Mouse (Mus musculus) embryonic fibroblast, embryonic 13.5 days (primary cell): Measurements from ENCODE around the gene Gm20683.

ENCODE experiments used
- CTCF ChIP-seq: IDR thresholded peaks from 2 replicates; pipeline ENCODE4 v1.5.1; 2011; ENCODE audit warnings: mild to moderate bottlenecking, control low read depth, low read length, moderate library complexity, borderline replicate concordance; ENCODE audit not compliant: insufficient read depth
- POLR2A ChIP-seq: IDR thresholded peaks from 2 replicates; pipeline ENCODE4 v1.6.1; 2011; ENCODE audit warnings: low read depth, mild to moderate bottlenecking, control low read depth, low read length, moderate library complexity

DNA sequence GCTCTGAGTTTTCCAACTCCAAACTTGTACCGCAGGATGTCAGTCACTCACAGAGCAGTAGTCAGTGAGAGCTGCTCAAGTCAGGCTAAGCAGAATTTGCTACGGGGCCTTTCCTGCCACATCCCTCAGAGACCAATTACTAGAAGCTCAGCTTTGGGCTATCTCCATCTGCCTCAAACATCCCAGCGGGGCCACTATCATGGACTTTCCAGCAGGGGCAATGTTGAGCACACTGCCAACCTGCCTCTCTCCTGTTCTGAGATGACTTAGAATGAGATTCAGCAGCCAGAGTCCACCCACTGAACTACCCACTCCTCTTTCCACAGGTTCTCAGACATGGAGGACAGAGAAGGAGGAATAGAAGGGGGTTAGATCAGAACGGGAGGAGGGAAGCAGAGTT is 44.1 kb upstream of the Gm20683 start:
- TF ChIP-seq CTCF (no peak), POLR2A (no peak)
